In genomic region chr2:140865636-140866035, GRCm38 (mm10) we compare ENCODE assay signal across 21 mouse cellular contexts.
DNase-seq lines count a peak whose midpoint lies in the region; ATAC-seq and TF ChIP-seq lines count a peak whose summit lies in the region.
"Had no signal": no experiment of that assay in that cellular context is flagged by ENCODE, and none has a peak within 500 bp of the region (broad histone marks: within the 10 kb centered on the region; RNA-seq: fewer than 3 reads in every experiment).

No protein-coding gene starts in this region.

- no peak for ATAC-seq in embryonic facial prominence, embryonic 14.5 days (ENCODE audit: low read depth)
- peak; percentile 52 for ATAC-seq in forebrain, embryonic 14.5 days
- no peak for ATAC-seq in forebrain, embryonic 12.5 days (ENCODE audit: low FRiP score)
- peak; percentile 63 for ATAC-seq in forebrain, embryonic 16.5 days
- ATAC-seq: activated CD4-positive, CD25-positive, alpha-beta regulatory T cell, adult 4 months; CD4-positive, CD25-positive, alpha-beta regulatory T cell, adult 4 months; Patski had no signal

- H3K9ac ChIP-seq in embryonic facial prominence, embryonic 14.5 days (ENCODE audit: low read depth, low read length): no peak overlapping the region
- H3K9ac ChIP-seq in forebrain, embryonic 14.5 days (ENCODE audit: low read length): no peak overlapping the region
- no peak overlapping the region for H3K9ac ChIP-seq in forebrain, embryonic 12.5 days
- no peak overlapping the region for H3K9ac ChIP-seq in forebrain, embryonic 16.5 days (replicated peaks; ENCODE audit: low read depth, low read length)
- H3K9ac ChIP-seq: embryonic facial prominence, embryonic 13.5 days had no signal

- no peak for TF ChIP-seq POLR2A in brain, embryonic 14.5 days (IDR thresholded peaks at IDR 0.05; ENCODE audit: borderline replicate concordance, extremely low read depth, insufficient read depth, insufficient read length, poor library complexity, severe bottlenecking)

- H3K9me3 ChIP-seq in embryonic facial prominence, embryonic 14.5 days (ENCODE audit: control insufficient read depth, low read length): no peaks in the 10 kb centered on the region
- H3K9me3 ChIP-seq in embryonic facial prominence, embryonic 10.5 days: no peaks in the 10 kb centered on the region
- H3K9me3 ChIP-seq in forebrain, embryonic 14.5 days (replicated peaks; ENCODE audit: control insufficient read depth, low read length): no peaks in the 10 kb centered on the region
- H3K9me3 ChIP-seq in forebrain, embryonic 12.5 days: no peaks in the 10 kb centered on the region
- H3K9me3 ChIP-seq in forebrain, embryonic 16.5 days (ENCODE audit: control insufficient read depth, low read length): no peaks in the 10 kb centered on the region
- H3K9me3 ChIP-seq in forebrain, embryonic 10.5 days: no peaks in the 10 kb centered on the region
- H3K9me3 ChIP-seq: embryonic facial prominence, embryonic 13.5 days; G1E had no signal

- DNase-seq in embryonic facial prominence, embryonic 14.5 days (ENCODE audit: low spot score): peak; percentile 13
- no peak for DNase-seq in embryonic facial prominence, embryonic 10.5 days (ENCODE audit: low spot score)
- DNase-seq in forebrain, embryonic 14.5 days (ENCODE audit: low spot score): peak; percentile 46
- no peak for DNase-seq in forebrain, embryonic 10.5 days (ENCODE audit: extremely low spot score, low spot score)
- peak; percentile 70 for DNase-seq in brain, embryonic 14.5 days (ENCODE audit: low read depth)
- DNase-seq: adrenal gland, postnatal 10 days; adrenal gland, postnatal 25 days; B cell, adult 2 months; cerebellum, adult 11-12 months; cerebellum, adult 2 months; cerebellum, adult 9-10 months; cerebellum, postnatal 10 days; cerebellum, postnatal 25 days had no signal

- no peaks in the 10 kb centered on the region for H3K27me3 ChIP-seq in embryonic facial prominence, embryonic 14.5 days (replicated peaks; ENCODE audit: control insufficient read depth, insufficient read depth, low read length)
- no peaks in the 10 kb centered on the region for H3K27me3 ChIP-seq in embryonic facial prominence, embryonic 10.5 days (replicated peaks; ENCODE audit: low read depth, poor library complexity, severe bottlenecking)
- H3K27me3 ChIP-seq in forebrain, embryonic 14.5 days (replicated peaks; ENCODE audit: control insufficient read depth, insufficient read depth, low read length): no peaks in the 10 kb centered on the region
- H3K27me3 ChIP-seq in forebrain, embryonic 12.5 days: no peaks in the 10 kb centered on the region
- H3K27me3 ChIP-seq in forebrain, embryonic 16.5 days (replicated peaks; ENCODE audit: control insufficient read depth, insufficient read depth, low read length): no peaks in the 10 kb centered on the region
- H3K27me3 ChIP-seq in forebrain, embryonic 10.5 days (ENCODE audit: poor library complexity, severe bottlenecking): no peaks in the 10 kb centered on the region
- H3K27me3 ChIP-seq: CH12.LX; embryonic facial prominence, embryonic 13.5 days; Patski had no signal

- H3K4me2 ChIP-seq in embryonic facial prominence, embryonic 14.5 days (ENCODE audit: low read depth, low read length): no peak overlapping the region
- no peak overlapping the region for H3K4me2 ChIP-seq in forebrain, embryonic 14.5 days (ENCODE audit: low read length)
- H3K4me2 ChIP-seq in forebrain, embryonic 12.5 days: no peak overlapping the region
- no peak overlapping the region for H3K4me2 ChIP-seq in forebrain, embryonic 16.5 days (ENCODE audit: low read length)
- H3K4me2 ChIP-seq: embryonic facial prominence, embryonic 13.5 days had no signal

- no peaks in the 10 kb centered on the region for H3K4me1 ChIP-seq in embryonic facial prominence, embryonic 14.5 days (ENCODE audit: control insufficient read depth, insufficient read depth, low read length)
- no peaks in the 10 kb centered on the region for H3K4me1 ChIP-seq in embryonic facial prominence, embryonic 10.5 days
- H3K4me1 ChIP-seq in forebrain, embryonic 14.5 days (ENCODE audit: control insufficient read depth, insufficient read depth, low read length): no peaks in the 10 kb centered on the region
- no peaks in the 10 kb centered on the region for H3K4me1 ChIP-seq in forebrain, embryonic 12.5 days
- H3K4me1 ChIP-seq in forebrain, embryonic 16.5 days (replicated peaks; ENCODE audit: control insufficient read depth, insufficient read depth, low read length): no peaks in the 10 kb centered on the region
- H3K4me1 ChIP-seq in forebrain, embryonic 10.5 days: no peaks in the 10 kb centered on the region; the same call in 1 of the 2 replicates
- H3K4me1 ChIP-seq: embryonic facial prominence, embryonic 13.5 days had no signal

- no peak overlapping the region for H3K27ac ChIP-seq in embryonic facial prominence, embryonic 14.5 days (replicated peaks; ENCODE audit: low read depth, low read length)
- H3K27ac ChIP-seq in embryonic facial prominence, embryonic 10.5 days (replicated peaks): no peak overlapping the region
- H3K27ac ChIP-seq in forebrain, embryonic 14.5 days (ENCODE audit: low read depth, low read length): no peak overlapping the region
- no peak overlapping the region for H3K27ac ChIP-seq in forebrain, embryonic 12.5 days
- no peak overlapping the region for H3K27ac ChIP-seq in forebrain, embryonic 16.5 days (ENCODE audit: low read length)
- no peak overlapping the region for H3K27ac ChIP-seq in forebrain, embryonic 10.5 days
- H3K27ac ChIP-seq: embryonic facial prominence, embryonic 13.5 days had no signal

- TF ChIP-seq CTCF in brain, embryonic 14.5 days (IDR thresholded peaks at IDR 0.05; ENCODE audit: borderline replicate concordance, extremely low read depth, insufficient read depth, insufficient read length): no peak

- H3K4me3 ChIP-seq in embryonic facial prominence, embryonic 14.5 days (ENCODE audit: low read depth, low read length): no peak overlapping the region
- no peak overlapping the region for H3K4me3 ChIP-seq in embryonic facial prominence, embryonic 10.5 days
- no peak overlapping the region for H3K4me3 ChIP-seq in forebrain, embryonic 14.5 days (ENCODE audit: low read depth, low read length)
- no peak overlapping the region for H3K4me3 ChIP-seq in forebrain, embryonic 12.5 days (replicated peaks)
- no peak overlapping the region for H3K4me3 ChIP-seq in forebrain, embryonic 16.5 days (replicated peaks; ENCODE audit: low read length)
- H3K4me3 ChIP-seq in forebrain, embryonic 10.5 days: no peak overlapping the region
- H3K4me3 ChIP-seq: embryonic facial prominence, embryonic 13.5 days had no signal

- 77% methylated on average over 1 of the region's 1 CpGs for WGBS in embryonic facial prominence, embryonic 14.5 days
- WGBS in embryonic facial prominence, embryonic 10.5 days: 95% methylated on average over 1 of the region's 1 CpGs
- WGBS in forebrain, embryonic 14.5 days: 41% methylated on average over 1 of the region's 1 CpGs
- WGBS in forebrain, embryonic 12.5 days: 50% methylated on average over 1 of the region's 1 CpGs
- whole genome bisulfite sequencing in forebrain, embryonic 16.5 days: 57% methylated on average over 1 of the region's 1 CpGs
- 92% methylated on average over 1 of the region's 1 CpGs for WGBS in forebrain, embryonic 10.5 days

- no peaks in the 10 kb centered on the region for H3K36me3 ChIP-seq in embryonic facial prominence, embryonic 14.5 days (ENCODE audit: control insufficient read depth, insufficient read depth, low read length)
- H3K36me3 ChIP-seq in embryonic facial prominence, embryonic 10.5 days (replicated peaks): no peaks in the 10 kb centered on the region
- H3K36me3 ChIP-seq in forebrain, embryonic 14.5 days (ENCODE audit: control insufficient read depth, insufficient read depth, low read length): no peaks in the 10 kb centered on the region
- no peaks in the 10 kb centered on the region for H3K36me3 ChIP-seq in forebrain, embryonic 12.5 days (replicated peaks)
- no peaks in the 10 kb centered on the region for H3K36me3 ChIP-seq in forebrain, embryonic 16.5 days (ENCODE audit: control insufficient read depth, insufficient read depth)
- no peaks in the 10 kb centered on the region for H3K36me3 ChIP-seq in forebrain, embryonic 10.5 days (replicated peaks)
- H3K36me3 ChIP-seq: embryonic facial prominence, embryonic 13.5 days; G1E had no signal

Comparison
In these comparisons a context has a peak if more than half of its experiments do, and no peak if none do; other contexts are left out.
1. ATAC-seq: peak in forebrain, embryonic 14.5 days (single experiment) and forebrain, embryonic 16.5 days (single experiment); none in embryonic facial prominence, embryonic 14.5 days (single experiment) and forebrain, embryonic 12.5 days (single experiment).
2. DNase-seq: peak in embryonic facial prominence, embryonic 14.5 days (single experiment), forebrain, embryonic 14.5 days (single experiment) and brain, embryonic 14.5 days (single experiment); none in embryonic facial prominence, embryonic 10.5 days (single experiment) and forebrain, embryonic 10.5 days (single experiment).